Mouse (Mus musculus) lung, postnatal 0 days (tissue): ENCODE measurements around the gene Gimap4.

Experiments used
- CTCF ChIP-seq: IDR thresholded peaks from 2 replicates; pipeline ENCODE4 v1.5.1; 2016; ENCODE audit warnings: antibody characterized with exemption, mild to moderate bottlenecking
- EP300 ChIP-seq: IDR thresholded peaks from 2 replicates; pipeline ENCODE4 v1.6.1; 2016; ENCODE audit warnings: antibody characterized with exemption, mild to moderate bottlenecking, control low read depth

GRCm38 (mm10) chr6:48647611-48648010 lies 36.7 kb upstream of the Gimap4 start:
- no peak for TF ChIP-seq CTCF
- no peak for TF ChIP-seq EP300
